Mouse (Mus musculus) adrenal gland, postnatal 14 days (tissue): ENCODE results near the gene Dalrd3. TPM values are rescaled to one million over a fixed set of nuclear protein-coding genes. Genes with fewer than 3 reads are reported as not detected.

Source experiments
- microRNA-seq, 2 experiments: library from miRNA; unstranded; fragments of <30 nt; microRNA quantifications; one replicate each; pipeline ENCODE4 v1.2.0; 2021
- total RNA-seq: library from RNA; stranded (reverse); gene quantifications from 2 replicates; pipeline ENCODE4 v1.2.3, GENCODE M21; 2021

Dalrd3 gene
- total RNA-seq, 1 experiment from 2014 or later = 48.8 TPM

Small RNA genes within 50 kb of the gene (microRNA-seq; reads per million reads assigned to microRNA genes)
- gene Gm24083 (0 reads per million in 2 experiments), gene Mir191 (0 reads per million in 2 experiments), gene Mir425 (1,108 to 1,636 reads per million in 2 experiments)

Other genes with a start within 250 kb of the Dalrd3 start
- 551 and 754 TPM in 2 replicates for gene Gpx1, start 231.0 kb upstream of the Dalrd3 start, total RNA-seq
- 101 and 117 TPM in 2 replicates for gene Usp4, start 222.0 kb upstream of the Dalrd3 start, total RNA-seq
- gene 1700102P08Rik, start 177.1 kb upstream of the Dalrd3 start, total RNA-seq = 0.74 and 1.4 TPM in 2 replicates
- gene Ccdc36, start 141.4 kb upstream of the Dalrd3 start, total RNA-seq = not detected in 2 replicates
- gene BC048562, start 133.4 kb upstream of the Dalrd3 start, total RNA-seq = not detected in 2 replicates
- gene Ccdc71, start 109.4 kb upstream of the Dalrd3 start, total RNA-seq = 35.1 and 36.4 TPM in 2 replicates
- 29.7 and 30.9 TPM in 2 replicates for gene Klhdc8b, start 108.3 kb upstream of the Dalrd3 start, total RNA-seq
- gene Lamb2, start 90.2 kb upstream of the Dalrd3 start, total RNA-seq = 121 and 124 TPM in 2 replicates
- 163 and 175 TPM in 2 replicates for gene Usp19, start 79.3 kb upstream of the Dalrd3 start, total RNA-seq
- gene Qars, start 62.2 kb upstream of the Dalrd3 start, total RNA-seq = 179 and 190 TPM in 2 replicates
- gene Qrich1, start 53.1 kb upstream of the Dalrd3 start, total RNA-seq = 114 and 125 TPM in 2 replicates
- gene Impdh2, start 9.6 kb upstream of the Dalrd3 start, total RNA-seq = 99.2 and 110 TPM in 2 replicates
- 55.5 and 67.2 TPM in 2 replicates for gene Ndufaf3, start 2.5 kb upstream of the Dalrd3 start, total RNA-seq
- gene Wdr6, start 8.9 kb downstream of the Dalrd3 start, total RNA-seq = 91.0 and 102 TPM in 2 replicates
- gene P4htm, start 27.8 kb downstream of the Dalrd3 start, total RNA-seq = 4.7 and 7.7 TPM in 2 replicates
- 59.7 and 61.3 TPM in 2 replicates for gene Arih2, start 79.5 kb downstream of the Dalrd3 start, total RNA-seq
- 334 and 350 TPM in 2 replicates for gene Slc25a20, start 92.2 kb downstream of the Dalrd3 start, total RNA-seq
- 36.3 and 37.4 TPM in 2 replicates for gene Prkar2a, start 119.4 kb downstream of the Dalrd3 start, total RNA-seq
- 71.0 and 78.2 TPM in 2 replicates for gene Ip6k2, start 213.9 kb downstream of the Dalrd3 start, total RNA-seq
- gene Nckipsd, start 238.5 kb downstream of the Dalrd3 start, total RNA-seq = 9.2 and 11.4 TPM in 2 replicates